In the genomic region with DNA sequence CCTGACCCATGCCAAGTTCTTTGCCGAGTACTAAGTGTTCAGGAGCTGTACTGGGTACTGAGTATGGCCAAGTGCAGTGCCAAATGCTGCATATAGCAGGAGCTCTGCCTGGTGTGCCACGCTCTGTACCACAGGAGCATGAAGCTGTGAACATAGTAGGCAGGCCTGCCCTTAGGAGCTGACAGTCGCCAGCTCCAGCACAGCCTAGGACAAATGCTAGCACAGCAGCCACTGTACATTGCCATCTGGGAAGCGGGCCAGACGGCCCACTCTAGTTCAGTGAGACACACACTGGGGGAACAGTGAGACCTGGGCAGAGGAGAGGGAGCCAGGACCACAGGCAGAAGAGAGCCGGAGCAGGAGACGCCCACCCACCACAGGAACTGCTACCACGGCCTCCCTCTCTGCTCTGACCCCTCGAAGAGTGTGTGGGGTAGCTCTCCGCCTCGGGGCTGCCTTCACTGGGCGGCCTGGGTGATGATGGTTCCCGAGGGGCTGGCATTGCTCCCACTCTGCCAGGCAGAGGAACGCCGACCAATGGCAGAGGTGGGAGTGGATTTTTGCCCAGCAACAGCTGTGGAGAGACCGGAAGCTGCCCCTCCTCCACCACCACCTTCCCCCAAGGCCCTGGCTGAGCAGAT, we compare ENCODE assay signal across 10 mouse cellular contexts. TPM values are rescaled to one million over a fixed set of nuclear protein-coding genes. Genes with fewer than 3 reads are reported as not detected.
DNase-seq lines count a peak whose midpoint lies in the region; ATAC-seq and TF ChIP-seq lines count a peak whose summit lies in the region.
"Had no signal": no experiment of that assay in that cellular context is flagged by ENCODE, and none has a peak within 500 bp of the region (broad histone marks: within the 10 kb centered on the region; RNA-seq: fewer than 3 reads in every experiment).

No protein-coding gene starts in this region.

- no peak overlapping the region for H3K9ac ChIP-seq in neural tube, embryonic 12.5 days
- H3K9ac ChIP-seq in forebrain, postnatal 0 days: peak overlapping the region; percentile 25; the same call in 1 of the 2 replicates
- peak overlapping the region; percentile 54; the same call in 1 of the 2 replicates for H3K9ac ChIP-seq in lung, embryonic 16.5 days (ENCODE audit: low read length)

- peak overlapping the region; percentile 30; the same call in 1 of the 2 replicates for H3K4me2 ChIP-seq in neural tube, embryonic 12.5 days (replicated peaks)
- no peak overlapping the region for H3K4me2 ChIP-seq in forebrain, postnatal 0 days (ENCODE audit: low read depth)
- peak overlapping the region; percentile 31 for H3K4me2 ChIP-seq in lung, embryonic 16.5 days (ENCODE audit: low read depth, low read length)

- TF ChIP-seq CTCF in forebrain, postnatal 0 days (IDR thresholded peaks at IDR 0.05; ENCODE audit: low read depth): 0 out of 2 replicates have a peak, but pooled peaks have one; percentile 12

- ATAC-seq in neural tube, embryonic 12.5 days (ENCODE audit: low FRiP score, low read depth): peak; percentile 70
- ATAC-seq in forebrain, postnatal 0 days: peak; percentile 89
- ATAC-seq in lung, embryonic 16.5 days (ENCODE audit: low read depth): peak; percentile 92
- ATAC-seq: Patski had no signal

- peaks cover 8% of the 10 kb centered on the region; the same call in 1 of the 2 replicates for H3K9me3 ChIP-seq in neural tube, embryonic 12.5 days
- H3K9me3 ChIP-seq in forebrain, postnatal 0 days (ENCODE audit: low read length): no peaks in the 10 kb centered on the region
- no peaks in the 10 kb centered on the region for H3K9me3 ChIP-seq in lung, embryonic 16.5 days (ENCODE audit: control insufficient read depth, low read length)

- intact Hi-C loops in heart, postnatal 14 days (cut with DNase I): loop anchor here (5.0 kb wide), 1 partner anchor 129 kb away; a partner anchor contains a TSS

- no peaks in the 10 kb centered on the region for H3K27me3 ChIP-seq in neural tube, embryonic 12.5 days (replicated peaks)
- no peaks in the 10 kb centered on the region for H3K27me3 ChIP-seq in forebrain, postnatal 0 days (ENCODE audit: insufficient read depth, low read length)
- no peaks in the 10 kb centered on the region; the same call in 1 of the 2 replicates for H3K27me3 ChIP-seq in lung, embryonic 16.5 days (ENCODE audit: control insufficient read depth, insufficient read depth, low read depth, low read length)

- no peak for DNase-seq in neural tube, embryonic 10.5 days (ENCODE audit: extremely low spot score, low spot score)
- peak; percentile 82 for DNase-seq in forebrain, postnatal 0 days
- peak; percentile 73 to 83 for DNase-seq in heart, postnatal 14 days
- DNase-seq in kidney, postnatal 4 days: peak; percentile 81 to 89
- peak; percentile 72 for DNase-seq in right cerebral cortex, postnatal 25 days
- no peak for DNase-seq in yolk sac, embryonic 10.5 days (ENCODE audit: low spot score)

- no peak overlapping the region for H3K4me3 ChIP-seq in neural tube, embryonic 12.5 days
- no peak overlapping the region for H3K4me3 ChIP-seq in forebrain, postnatal 0 days (ENCODE audit: low read depth, low read length)
- peak overlapping the region; percentile 11; the same call in 1 of the 2 replicates for H3K4me3 ChIP-seq in lung, embryonic 16.5 days (ENCODE audit: low read length)

- H3K27ac ChIP-seq in neural tube, embryonic 12.5 days: peak overlapping the region; percentile 57
- H3K27ac ChIP-seq in forebrain, postnatal 0 days (ENCODE audit: low read depth, low read length): peak overlapping the region; percentile 85
- H3K27ac ChIP-seq in lung, embryonic 16.5 days (ENCODE audit: low read length): peak overlapping the region; percentile 92

- WGBS in neural tube, embryonic 12.5 days: 59% methylated on average over 16 of the region's 16 CpGs
- 30% methylated on average over 16 of the region's 16 CpGs for WGBS in forebrain, postnatal 0 days
- WGBS in lung, embryonic 16.5 days: 22% methylated on average over 16 of the region's 16 CpGs

- H3K4me1 ChIP-seq in neural tube, embryonic 12.5 days: peaks cover 39% of the 10 kb centered on the region
- H3K4me1 ChIP-seq in forebrain, postnatal 0 days (ENCODE audit: insufficient read depth): peaks cover 21% of the 10 kb centered on the region
- H3K4me1 ChIP-seq in lung, embryonic 16.5 days (replicated peaks; ENCODE audit: control insufficient read depth, insufficient read depth, low read length): peaks cover 16% of the 10 kb centered on the region

- H3K36me3 ChIP-seq in neural tube, embryonic 12.5 days: no peaks in the 10 kb centered on the region
- H3K36me3 ChIP-seq in forebrain, postnatal 0 days (ENCODE audit: insufficient read depth): no peaks in the 10 kb centered on the region
- H3K36me3 ChIP-seq in lung, embryonic 16.5 days (ENCODE audit: control insufficient read depth, insufficient read depth, low read length): no peaks in the 10 kb centered on the region

RNA-seq across cellular contexts. Expression of a gene that starts 38.8 kb away (rescaled TPM):
- 0.08 TPM in 1 of 2 replicates, not detected in the other for polyA plus RNA-seq in neural tube, embryonic 12.5 days (2016; fragmentation: Nextera tagmentation; extraction: Ambion mirVana)
- total RNA-seq in forebrain, postnatal 0 days (2014; rRNA removed): 0.14 and 0.23 TPM in 2 replicates
- 0.08 and 0.18 TPM in 2 replicates for polyA plus RNA-seq in forebrain, postnatal 0 days (2015; fragmentation: Nextera tagmentation; extraction: Ambion mirVana)
- not detected for total RNA-seq in heart, postnatal 14 days (2021)
- not detected in 2 replicates for polyA plus RNA-seq in lung, embryonic 16.5 days (2015; fragmentation: Nextera tagmentation; extraction: Ambion mirVana)
- polyA plus RNA-seq: liver, embryonic 16.5 days had no signal

Comparison
In these comparisons a context has a peak if more than half of its experiments do, and no peak if none do; other contexts are left out.
1. DNase-seq: peak in forebrain, postnatal 0 days (single experiment), heart, postnatal 14 days (2 of 2), kidney, postnatal 4 days (2 of 2) and right cerebral cortex, postnatal 25 days (single experiment); none in neural tube, embryonic 10.5 days (single experiment) and yolk sac, embryonic 10.5 days (single experiment).
2. Peak in every context shown above with its lines, with median percentiles within 50 percentile points of each other: ATAC-seq and H3K27ac ChIP-seq.